Mouse (Mus musculus): ENCODE measurements around the gene Gbe1.

GRCm38 (mm10) chr16:70330007-70330406 is 16.3 kb downstream of the Gbe1 start:
- no peak for TF ChIP-seq CTCF (IDR thresholded peaks at IDR 0.05; ENCODE audit: insufficient read depth, low read length)
- TF ChIP-seq POLR2A (IDR thresholded peaks at IDR 0.05; ENCODE audit: borderline replicate concordance, extremely low read depth, low read depth, low read length): no peak
